Mouse (Mus musculus): ENCODE results near the gene Cntnap2.
"Not testable (repeated sequence)": the region's sequence is repeated elsewhere in the genome, so short reads cannot be mapped to it uniquely, and the experiment has no call there.

Cntnap2 gene

DNA sequence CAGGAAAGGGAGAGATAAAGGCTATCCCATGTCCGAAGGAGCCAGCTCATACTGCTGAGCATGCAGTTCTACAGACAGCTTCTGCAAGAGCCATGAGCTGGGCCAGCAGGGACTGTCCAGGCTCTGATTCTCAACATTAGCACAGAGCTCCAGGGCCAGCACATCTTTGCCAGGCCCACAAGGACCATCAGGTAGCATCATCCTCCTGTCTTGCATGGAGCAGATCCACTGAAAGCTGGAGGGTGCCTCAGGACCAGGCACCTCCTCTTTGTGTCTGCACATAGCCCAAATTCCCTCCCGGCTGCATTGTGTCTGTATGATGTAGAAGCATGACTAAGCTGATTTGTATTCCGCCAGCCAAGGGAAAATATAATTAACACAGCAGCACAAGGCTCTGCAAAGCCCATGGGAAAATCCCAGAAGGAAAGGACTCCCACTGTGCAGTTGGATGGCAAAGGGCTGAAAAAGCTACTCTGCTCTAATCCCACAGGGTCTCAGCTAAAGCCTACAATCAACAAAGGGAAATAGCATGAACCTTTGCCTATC lies 2180.3 kb downstream of the Cntnap2 start:
- DNase-seq (ENCODE audit: low spot score in 2 of 2) = peak; percentile 59 to 64

DNA sequence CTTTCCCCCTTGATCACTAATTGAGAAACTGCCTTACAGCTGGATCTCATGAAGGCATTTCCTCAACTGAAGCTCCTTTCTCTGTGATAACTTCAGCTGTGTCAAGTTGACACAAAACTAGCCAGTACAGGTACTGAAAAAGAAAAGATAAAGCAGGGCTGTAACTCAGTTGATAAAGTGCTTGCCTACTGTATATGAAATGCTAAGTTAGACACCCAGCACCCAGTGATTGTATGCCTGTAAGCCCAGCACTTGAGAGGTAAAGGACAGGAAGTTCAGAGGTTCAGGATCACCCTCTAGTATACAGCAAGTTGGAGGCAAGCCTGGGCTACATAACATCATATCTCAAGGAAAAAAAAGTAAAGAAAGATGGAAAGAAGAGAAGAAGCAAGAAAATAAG lies 2182.2 kb downstream of the Cntnap2 start:
- DNase-seq (ENCODE audit: low spot score in 2 of 2) = no peak

DNA sequence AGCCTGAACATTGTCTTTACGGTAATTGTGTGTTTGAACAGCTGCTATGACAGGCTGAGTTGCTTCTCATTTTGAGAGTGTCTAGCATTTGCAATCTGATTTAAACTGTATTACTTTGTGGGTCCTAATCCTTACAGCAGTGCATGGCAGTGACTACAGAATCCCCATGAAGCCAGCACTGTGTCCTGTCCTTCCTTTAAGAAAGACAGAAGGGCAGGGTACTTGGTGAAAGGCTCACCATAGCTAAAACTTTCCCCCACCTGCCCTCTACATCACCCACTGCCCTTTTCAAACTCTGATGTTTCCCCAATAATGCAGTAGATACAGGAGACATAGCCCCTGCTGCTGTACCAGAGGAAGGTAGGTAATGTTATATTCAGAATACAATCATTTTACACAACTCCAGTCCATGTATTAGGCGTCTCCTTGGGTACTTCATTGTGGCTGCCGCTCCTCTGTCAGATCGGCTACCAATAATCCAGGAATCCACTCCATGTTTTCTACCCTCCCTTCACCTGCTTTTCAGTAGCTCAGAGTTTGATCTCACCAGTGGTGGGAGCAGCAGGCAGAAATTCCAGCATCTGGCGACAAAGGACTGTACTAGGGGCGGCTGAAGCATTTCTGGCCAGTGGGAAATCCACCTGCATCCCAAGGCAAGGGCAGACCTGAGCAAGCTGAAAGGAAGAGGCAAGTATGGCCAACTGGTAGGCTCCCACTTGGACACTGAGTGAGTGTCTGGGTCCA lies 2184.9 kb downstream of the Cntnap2 start:
- peak; percentile 40 to 58 for DNase-seq (ENCODE audit: low spot score in 2 of 2)

DNA sequence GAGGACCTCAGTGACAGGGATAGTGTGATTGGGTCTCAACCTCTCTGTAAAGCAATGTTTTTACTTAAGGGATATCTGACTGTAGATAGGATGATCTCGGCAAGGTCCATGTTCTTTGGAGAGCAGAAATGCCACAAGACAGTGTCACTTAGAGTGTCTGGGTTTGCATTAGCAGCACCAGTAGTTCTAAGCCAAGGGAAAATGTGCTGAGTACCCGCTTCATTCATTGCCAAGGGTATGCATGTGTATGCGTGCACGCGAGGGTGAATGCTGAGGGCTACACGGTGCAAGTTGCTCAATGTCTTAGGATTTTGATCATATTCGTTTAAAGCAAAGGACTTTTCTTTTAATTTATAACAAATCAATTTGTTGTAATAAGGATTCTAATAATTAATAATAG lies 2185.5 kb downstream of the Cntnap2 start:
- no peak for DNase-seq (ENCODE audit: low spot score in 2 of 2)

DNA sequence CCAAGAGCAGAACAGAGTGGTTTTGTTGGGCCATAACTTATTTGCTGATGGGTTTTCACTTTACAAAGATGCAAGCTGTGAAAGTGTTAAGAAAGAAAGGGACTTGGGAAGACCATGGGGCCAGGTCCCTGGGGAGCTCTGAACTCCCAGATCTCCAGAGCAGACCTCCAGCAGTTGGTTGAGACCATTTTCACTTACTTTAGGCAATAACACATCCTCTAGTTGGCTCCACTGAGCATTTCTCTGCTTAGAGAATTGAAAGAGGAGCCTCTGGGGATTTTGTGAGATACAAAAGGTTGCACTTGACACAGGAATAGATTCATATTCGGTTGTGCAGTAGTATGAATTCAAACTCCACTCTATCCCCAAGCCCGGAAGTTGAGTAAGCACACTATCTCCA lies 2196.1 kb downstream of the Cntnap2 start:
- no peak for DNase-seq (ENCODE audit: low spot score in 2 of 2)

DNA sequence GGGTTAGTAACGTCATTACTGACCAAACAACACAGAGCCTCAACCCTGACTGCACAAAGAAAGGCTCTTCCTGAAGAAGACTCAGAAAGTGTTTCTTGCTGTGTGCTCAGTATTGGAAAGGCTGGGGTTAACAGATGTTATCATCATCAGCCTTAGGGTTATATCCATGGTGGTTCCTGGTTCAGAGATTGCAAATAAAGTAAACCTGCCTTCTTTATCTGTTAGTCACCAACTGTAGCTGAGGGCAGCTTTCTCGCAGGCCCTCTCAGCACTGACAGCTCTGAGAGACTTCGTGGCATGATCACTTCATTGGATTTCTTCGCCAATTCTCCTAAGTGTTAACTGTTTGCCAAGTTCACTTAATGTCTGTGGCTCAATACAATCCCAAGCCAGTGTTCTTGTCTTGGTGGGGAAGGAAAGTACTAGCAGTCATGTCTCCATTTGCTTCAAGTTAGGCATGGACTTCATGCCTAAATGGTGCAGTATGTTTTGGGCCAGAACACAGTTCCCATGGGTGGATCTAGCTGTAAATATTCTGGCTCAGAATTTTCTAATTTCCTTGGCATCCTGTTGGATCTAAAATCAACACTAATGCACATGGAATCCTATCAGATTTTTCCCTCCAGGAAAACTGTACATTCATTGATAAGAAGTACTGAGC lies 2197.2 kb downstream of the Cntnap2 start:
- no peak for DNase-seq (ENCODE audit: low spot score in 2 of 2)

DNA sequence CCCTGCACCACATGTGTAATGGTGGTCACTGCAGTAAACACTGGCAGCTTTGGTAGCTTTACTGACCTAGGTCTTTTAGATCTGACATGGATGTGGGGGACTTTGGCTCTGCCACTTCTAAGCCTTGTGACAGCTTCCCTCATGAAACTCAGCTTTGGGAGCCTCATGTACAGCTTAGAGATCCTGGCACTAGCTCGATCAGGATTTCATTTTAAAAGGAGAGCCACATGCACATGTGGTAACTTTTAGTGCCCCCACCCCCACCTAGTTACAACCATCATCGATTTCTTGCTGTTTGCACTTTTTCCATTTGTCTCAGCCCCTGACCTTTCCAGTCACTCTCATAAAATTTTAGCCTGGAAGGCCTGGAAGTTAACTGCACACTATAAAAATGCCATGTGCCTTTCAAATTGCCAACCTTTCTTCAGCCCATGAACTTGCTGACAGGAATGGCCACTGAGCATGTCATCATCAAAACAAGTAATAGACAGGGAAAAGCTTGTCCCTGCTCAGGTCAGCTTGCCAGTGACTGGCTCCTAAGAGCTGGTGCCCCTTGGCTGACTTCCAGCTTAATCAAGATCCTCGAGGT lies 2197.9 kb downstream of the Cntnap2 start:
- DNase-seq (ENCODE audit: low spot score in 2 of 2) = no peak

DNA sequence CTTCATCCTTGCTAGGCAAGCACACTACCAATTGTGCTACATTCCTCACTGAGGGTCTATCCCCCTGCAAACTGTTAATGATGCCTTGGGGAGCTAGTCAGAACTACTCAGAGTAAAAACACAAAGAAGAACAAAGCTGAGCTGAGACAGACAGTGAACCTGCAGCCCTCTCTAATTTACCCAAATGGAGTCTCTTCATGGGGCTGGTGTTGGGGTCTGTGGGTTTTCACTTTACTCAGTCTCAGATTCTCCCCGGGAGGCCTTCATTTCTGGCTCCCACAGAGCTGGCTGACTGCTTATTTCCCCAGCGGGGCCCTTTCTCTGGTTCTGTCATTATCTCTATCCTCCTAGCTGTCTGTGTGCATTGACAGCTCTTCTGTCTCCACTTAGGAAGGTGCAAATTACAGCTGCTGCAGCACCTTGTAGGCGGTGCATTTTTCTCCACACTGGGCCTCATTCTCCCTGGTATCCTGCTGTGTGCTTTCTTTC lies 2200.5 kb downstream of the Cntnap2 start:
- DNase-seq (ENCODE audit: low spot score in 2 of 2) = no peak

DNA sequence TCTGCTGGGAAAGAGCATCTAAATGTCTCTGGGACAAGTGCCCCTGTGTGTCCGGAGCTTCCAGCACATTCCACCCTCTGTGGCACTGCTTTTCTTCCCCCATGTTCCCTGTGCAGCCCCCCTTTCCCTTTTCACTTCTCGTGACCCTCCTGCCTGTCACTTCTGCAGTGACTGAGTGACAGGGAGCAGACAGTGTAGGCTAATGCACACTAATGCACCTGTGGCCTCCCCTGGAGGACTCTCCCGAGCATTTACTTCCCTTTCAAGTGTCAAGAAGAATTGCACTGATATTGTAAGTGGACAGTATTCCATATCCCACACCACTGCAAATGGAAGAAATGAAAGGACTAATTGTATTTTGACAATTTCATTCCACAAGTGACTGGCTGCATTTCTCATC lies 2208.1 kb downstream of the Cntnap2 start:
- DNase-seq (ENCODE audit: low spot score in 2 of 2) = no peak

DNA sequence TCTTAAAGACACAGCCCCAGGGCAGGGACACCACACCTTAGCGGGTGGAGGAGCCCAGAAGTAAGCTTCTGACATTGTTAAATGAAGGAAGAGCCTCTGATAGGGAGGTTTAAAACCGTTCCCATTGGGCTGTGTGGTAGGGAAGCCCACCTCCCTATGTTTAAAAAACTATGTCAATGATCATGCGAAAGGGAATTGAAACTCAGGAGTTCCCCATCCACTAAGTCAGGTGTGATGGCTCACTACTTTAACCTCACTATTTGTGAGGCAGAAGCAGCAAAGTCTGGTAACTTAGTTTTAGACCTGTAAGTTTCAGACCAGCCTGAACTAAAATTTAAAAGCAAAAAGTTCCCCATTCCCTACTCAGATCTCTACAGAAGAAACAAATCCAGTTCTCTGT lies 2210.3 kb downstream of the Cntnap2 start:
- DNase-seq (ENCODE audit: low spot score in 2 of 2) = no peak

DNA sequence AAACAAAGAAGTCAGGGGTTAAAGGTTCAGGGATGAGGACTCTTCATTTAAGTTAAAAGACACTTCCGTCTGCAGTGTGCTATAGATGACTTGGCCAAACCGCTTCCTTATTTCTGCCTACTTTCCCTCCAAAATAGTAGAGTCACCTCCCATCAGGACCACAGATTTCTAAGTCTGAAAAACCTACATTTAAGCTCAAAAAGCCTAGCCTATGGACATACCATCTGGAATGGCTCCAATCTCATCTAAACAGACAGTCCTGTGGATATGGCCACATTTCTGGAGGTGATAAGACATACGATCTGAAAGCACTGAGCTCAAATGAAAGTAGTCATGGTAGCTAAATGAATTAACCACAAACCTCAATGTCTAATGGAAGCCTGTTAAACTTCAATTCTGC lies 2212.4 kb downstream of the Cntnap2 start:
- DNase-seq (ENCODE audit: low spot score in 2 of 2) = no peak

DNA sequence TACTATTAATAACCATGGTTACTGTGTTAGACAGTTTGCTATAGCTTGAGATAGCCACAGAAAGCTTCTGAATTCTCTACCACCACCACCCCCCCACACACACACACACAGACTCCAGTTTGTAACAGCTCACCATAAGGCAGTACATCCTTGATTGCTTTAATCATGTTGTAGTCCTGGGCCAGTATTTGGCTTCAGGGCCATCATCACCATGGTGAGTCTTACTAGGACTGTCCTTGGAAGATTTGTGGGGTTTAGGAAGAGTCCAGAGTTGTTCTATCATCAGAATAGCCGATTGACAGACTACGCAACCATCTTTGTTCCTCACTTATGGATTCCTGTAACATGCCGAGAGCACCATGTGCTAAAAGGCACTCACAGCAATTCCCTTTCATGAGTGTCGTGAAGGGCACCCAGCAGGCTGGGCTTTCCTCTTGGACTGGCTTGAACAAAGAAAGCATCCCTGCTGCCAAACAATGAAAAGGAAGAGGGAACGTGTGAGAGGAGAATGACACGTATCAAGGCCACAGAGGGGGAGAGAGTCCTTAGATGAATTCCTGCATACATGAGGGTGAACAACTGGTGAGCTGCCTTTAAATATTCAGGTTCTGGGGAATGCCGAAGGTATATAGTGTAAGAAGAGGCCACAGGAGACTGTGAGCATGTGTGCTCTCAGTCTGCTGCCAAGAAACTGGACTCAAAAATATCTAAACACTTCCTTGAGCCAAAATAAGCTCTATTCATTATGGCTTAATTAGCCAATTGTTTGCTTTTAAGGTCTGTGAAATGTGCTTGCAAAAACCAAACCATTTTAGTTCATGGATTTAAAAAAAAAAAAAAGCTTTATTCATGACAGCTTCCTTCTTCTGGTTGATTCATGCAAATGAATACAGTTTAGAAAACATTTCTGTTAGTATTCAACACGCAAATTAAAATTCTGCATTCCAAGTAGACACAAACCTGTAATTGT lies 2213.7 kb downstream of the Cntnap2 start:
- DNase-seq (ENCODE audit: low spot score in 2 of 2) = no peak

DNA sequence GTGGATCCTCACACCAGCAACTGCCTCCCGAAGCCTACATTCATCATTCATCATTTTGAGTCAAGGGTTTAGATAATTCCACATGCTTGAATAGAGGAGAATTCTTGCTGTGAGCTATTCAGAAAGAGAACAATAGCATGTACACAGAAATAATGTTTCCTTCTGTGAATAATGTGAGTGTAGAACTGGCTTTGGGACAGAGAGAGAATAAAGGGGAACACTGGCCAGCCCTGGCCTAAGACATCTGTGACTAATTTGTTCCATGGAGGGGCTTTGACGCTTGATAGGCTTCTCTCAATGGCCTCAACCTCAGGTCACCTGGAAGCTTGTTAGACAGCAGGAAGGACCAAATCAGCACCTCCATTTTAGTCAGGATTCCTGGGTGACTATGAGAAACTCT lies 2215.9 kb downstream of the Cntnap2 start:
- DNase-seq (ENCODE audit: low spot score in 2 of 2) = no peak

DNA sequence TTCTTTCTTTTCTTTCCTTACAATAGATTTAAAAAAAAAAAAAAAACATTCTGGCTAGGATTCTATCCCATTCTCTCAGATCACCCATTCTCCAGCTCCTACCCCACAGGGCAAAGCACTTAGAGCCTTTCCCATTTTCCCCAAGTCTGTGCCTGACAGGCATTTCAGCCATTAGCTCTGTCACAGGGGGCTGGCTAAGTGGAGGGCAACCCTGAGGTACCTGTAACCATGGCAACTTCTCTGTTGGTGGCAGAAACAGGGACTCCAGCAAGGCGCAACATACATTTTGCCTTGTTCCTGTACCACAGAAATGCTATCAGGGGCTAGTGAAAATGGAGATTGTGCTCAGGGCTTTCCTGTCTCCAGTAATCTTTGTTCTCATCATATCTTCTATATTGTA lies 2220.0 kb downstream of the Cntnap2 start:
- no peak for DNase-seq (ENCODE audit: low spot score in 2 of 2)

DNA sequence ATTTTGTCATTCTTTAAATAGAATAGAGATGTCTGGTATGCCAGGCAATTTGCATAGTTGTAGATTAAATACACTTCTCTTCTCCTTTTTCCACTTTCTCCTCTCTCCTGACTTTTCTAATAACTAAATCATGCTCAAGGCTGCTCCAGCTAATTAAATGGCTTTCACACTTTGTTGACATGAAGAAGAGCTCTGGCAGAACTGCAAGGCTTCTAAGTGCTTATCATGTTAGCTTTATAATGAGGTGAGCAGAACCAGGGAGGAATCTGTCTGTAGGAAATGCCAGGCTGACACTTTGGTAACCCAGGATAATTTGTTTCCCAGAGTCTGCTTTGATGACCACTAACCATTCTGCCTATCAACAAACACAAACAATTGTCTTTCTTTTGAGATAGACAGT lies 2222.4 kb downstream of the Cntnap2 start:
- no peak for DNase-seq (ENCODE audit: low spot score in 2 of 2)

DNA sequence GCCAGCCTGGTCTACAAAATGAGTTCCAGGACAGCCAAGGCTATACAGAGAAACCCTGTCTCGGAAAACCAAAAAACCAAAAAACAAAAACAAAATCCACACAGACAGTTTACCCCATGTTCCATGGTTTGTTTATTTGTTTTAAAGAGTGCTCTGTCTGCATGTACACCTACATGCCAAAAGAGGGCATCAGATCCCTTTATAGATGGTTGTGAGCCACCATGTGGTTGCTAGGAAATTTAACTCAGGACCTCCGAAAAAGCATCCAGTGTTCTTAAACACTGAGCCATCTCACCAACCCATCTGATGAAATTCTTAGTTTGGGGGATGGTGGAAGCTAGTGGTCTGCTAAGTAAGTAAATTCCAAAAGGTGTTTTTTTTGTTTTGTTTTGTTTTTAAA lies 2225.6 kb downstream of the Cntnap2 start:
- no peak for DNase-seq (ENCODE audit: low spot score in 2 of 2)

DNA sequence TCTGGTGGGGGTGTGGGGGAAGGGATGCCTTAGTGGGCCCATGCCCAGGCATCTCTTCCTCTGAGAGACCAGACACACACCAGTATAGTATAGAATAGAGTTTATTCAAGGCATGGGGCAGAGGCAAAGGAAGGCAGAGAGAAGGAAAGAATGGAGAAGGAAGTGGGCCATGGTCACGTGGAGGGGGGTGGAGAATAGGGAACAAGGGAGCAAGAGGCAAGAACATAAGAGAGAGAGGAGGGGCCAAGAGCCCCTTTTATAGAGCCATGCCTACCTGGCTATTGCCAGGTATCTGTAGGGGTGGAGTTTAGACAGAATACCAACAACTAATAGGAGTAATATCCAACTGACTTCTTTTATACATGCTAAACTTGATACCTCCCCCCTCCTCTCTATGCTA lies 2226.6 kb downstream of the Cntnap2 start:
- DNase-seq (ENCODE audit: low spot score in 2 of 2) = no peak

DNA sequence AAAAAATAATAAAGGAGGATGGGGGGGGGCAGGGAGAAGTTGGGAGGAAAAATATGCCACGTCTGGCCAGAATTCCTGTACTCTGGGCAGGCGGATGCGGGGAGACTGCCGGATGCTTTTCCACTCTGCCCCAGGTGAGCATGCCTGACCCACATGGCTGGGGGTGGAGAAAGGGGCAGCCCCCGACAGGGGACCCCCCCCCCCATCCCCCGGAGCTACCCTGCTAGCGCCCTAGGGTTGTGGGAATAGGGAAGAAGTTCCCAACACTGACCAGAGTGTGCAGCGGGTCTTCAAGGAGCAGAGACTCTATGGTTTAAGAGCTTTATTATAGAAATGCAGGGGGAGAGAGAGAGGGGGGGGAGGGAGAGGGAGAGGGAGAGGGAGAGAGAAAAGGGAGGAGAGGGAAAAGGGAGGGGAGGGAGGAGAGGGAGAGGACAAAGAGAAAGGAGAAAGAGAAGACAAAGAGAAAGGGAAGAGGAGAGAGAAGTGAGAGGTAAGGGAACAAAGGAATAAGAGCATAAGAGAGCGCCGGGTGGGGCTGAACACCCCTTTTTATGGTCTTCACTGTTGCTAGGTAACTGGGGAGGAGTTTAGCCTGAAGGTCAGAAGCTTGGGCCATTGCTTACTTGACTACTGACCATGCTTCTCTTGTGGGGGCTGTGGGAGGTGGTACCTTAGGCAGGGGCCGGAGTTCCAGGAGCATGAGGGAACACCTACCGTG lies 2227.2 kb downstream of the Cntnap2 start:
- DNase-seq (ENCODE audit: low spot score in 2 of 2) = not testable (repeated sequence)

DNA sequence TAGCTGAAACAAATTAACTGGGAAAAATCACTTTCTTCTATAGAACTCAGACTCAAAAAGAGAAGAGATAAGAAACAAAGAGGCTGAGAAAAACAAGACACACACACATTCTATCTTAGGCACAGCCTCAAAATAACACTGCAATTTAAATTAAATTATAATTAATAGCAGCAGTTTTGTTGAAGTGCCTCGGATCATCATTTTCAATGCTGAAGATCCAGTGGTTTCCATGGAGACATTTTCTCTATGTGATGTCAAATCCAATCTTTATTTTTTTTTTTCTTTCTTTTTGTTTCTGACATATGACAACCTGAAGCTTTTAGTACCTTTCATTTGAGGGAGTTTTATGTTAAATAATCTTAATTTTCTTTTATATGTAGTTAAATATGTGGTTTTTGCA lies 2228.6 kb downstream of the Cntnap2 start:
- DNase-seq (ENCODE audit: low spot score in 2 of 2) = no peak

DNA sequence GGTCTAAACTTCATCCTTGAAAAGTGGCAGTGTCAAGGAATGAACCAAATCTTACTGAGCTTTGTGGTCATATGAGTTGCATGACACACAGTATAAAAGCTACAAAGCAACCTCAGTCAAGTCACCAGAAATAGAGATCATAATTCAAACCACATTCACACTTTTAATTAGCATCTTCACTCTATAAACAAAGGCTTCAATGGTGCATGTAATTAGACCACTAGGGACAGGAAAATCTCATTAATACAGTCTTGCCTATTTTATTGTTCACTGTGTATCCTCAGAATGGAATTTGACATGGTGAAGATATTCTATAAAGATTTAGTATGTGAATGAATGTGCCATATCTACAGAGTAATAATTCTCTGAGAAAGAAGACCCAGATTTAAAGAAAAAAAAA lies 2232.8 kb downstream of the Cntnap2 start:
- no peak for DNase-seq (ENCODE audit: low spot score in 2 of 2)

DNA sequence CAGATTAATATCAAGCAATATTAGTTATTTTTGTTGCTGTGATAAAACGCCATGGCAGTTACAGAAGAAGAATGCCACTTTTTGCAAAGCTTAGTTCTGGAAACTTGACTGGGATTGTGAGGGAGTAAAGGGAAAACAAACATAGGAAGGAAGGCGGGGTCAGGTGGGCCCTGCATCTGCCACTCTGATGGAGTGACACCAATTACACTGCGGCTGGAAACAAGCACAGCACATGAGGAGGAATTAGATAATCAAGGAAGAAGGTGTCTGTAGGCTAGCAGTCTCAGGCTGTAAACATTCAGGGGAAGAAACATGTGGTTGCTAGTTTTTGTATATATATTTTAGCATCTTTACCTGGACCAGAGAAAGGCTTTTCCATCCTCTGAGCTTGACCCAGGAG lies 2233.3 kb downstream of the Cntnap2 start:
- DNase-seq (ENCODE audit: low spot score in 2 of 2) = no peak

Data from right cerebral cortex, adult 2 months (tissue).